Mouse (Mus musculus): Measurements from ENCODE around the gene Aym1.
A peak's percentile ranks its signal among the peaks of the same experiment; 100 is the strongest.
"Not testable (repeated sequence)": the region's sequence is repeated elsewhere in the genome, so short reads cannot be mapped to it uniquely, and the experiment has no call there.

Gene Aym1

GRCm38 (mm10) chr5:113354311-113354710 lies 2.8 kb upstream of the Aym1 start:
- no peak for DNase-seq (ENCODE audit: low spot score in 2 of 2)

- no peak for DNase-seq (ENCODE audit: low spot score in 2 of 2)
Measured at GRCm38 (mm10) chr5:113357656-113358055, 562 bp downstream of the Aym1 start.

- DNase-seq (ENCODE audit: low spot score in 2 of 2), result no peak
Measured at GRCm38 (mm10) chr5:113358833-113359232, 1.7 kb downstream of the Aym1 start.

- DNase-seq (ENCODE audit: low spot score in 2 of 2), result no peak
Measured at GRCm38 (mm10) chr5:113361283-113361682, 4.2 kb downstream of the Aym1 start.

GRCm38 (mm10) chr5:113362258-113362996 lies 5.3 kb downstream of the Aym1 start:
- no peak for DNase-seq (ENCODE audit: low spot score in 2 of 2)

- DNase-seq (ENCODE audit: low spot score in 2 of 2), result no peak
Measured at GRCm38 (mm10) chr5:113363177-113363576, 6.1 kb downstream of the Aym1 start.

- peak in 1 of 2 experiments; percentile 39 for DNase-seq (ENCODE audit: low spot score in 2 of 2)
Measured at GRCm38 (mm10) chr5:113365921-113366320, 8.8 kb downstream of the Aym1 start.

- not testable (repeated sequence) for DNase-seq (ENCODE audit: low spot score in 2 of 2)
Measured at GRCm38 (mm10) chr5:113367726-113368125, 10.6 kb downstream of the Aym1 start.

- DNase-seq (ENCODE audit: low spot score in 2 of 2), result no peak
Measured at GRCm38 (mm10) chr5:113369262-113369868, 12.3 kb downstream of the Aym1 start.

- no peak for DNase-seq (ENCODE audit: low spot score in 2 of 2)
Measured at GRCm38 (mm10) chr5:113372449-113372848, 15.4 kb downstream of the Aym1 start.

GRCm38 (mm10) chr5:113372995-113373950 lies 16.2 kb downstream of the Aym1 start:
- peak; percentile 4 to 39 for DNase-seq (ENCODE audit: low spot score in 2 of 2)

GRCm38 (mm10) chr5:113374290-113374689 lies 17.2 kb downstream of the Aym1 start:
- DNase-seq (ENCODE audit: low spot score in 2 of 2), result no peak

- DNase-seq (ENCODE audit: low spot score in 2 of 2), result peak; percentile 8 to 36
Measured at GRCm38 (mm10) chr5:113375783-113376182, 18.7 kb downstream of the Aym1 start.

- no peak for DNase-seq (ENCODE audit: low spot score in 2 of 2)
Measured at GRCm38 (mm10) chr5:113376292-113376691, 19.2 kb downstream of the Aym1 start.

GRCm38 (mm10) chr5:113379416-113379815 lies 22.3 kb downstream of the Aym1 start:
- DNase-seq (ENCODE audit: low spot score in 2 of 2), result no peak

- no peak for DNase-seq (ENCODE audit: low spot score in 2 of 2)
Measured at GRCm38 (mm10) chr5:113380553-113380952, 23.5 kb downstream of the Aym1 start.

- DNase-seq (ENCODE audit: low spot score in 2 of 2), result no peak
Measured at GRCm38 (mm10) chr5:113382580-113382979, 25.5 kb downstream of the Aym1 start.

- no peak for DNase-seq (ENCODE audit: low spot score in 2 of 2)
Measured at GRCm38 (mm10) chr5:113393766-113394165, 36.7 kb downstream of the Aym1 start.

GRCm38 (mm10) chr5:113396286-113396934 lies 39.3 kb downstream of the Aym1 start:
- DNase-seq (ENCODE audit: low spot score in 2 of 2), result no peak

- DNase-seq (ENCODE audit: low spot score in 2 of 2), result no peak
Measured at GRCm38 (mm10) chr5:113397443-113398317, 40.6 kb downstream of the Aym1 start.

- DNase-seq (ENCODE audit: low spot score in 2 of 2), result no peak
Measured at GRCm38 (mm10) chr5:113402702-113403101, 45.6 kb downstream of the Aym1 start.

Data from thymus, postnatal 10 days (tissue).